20 mouse cellular contexts compared by ENCODE assay signal in the genomic region with DNA sequence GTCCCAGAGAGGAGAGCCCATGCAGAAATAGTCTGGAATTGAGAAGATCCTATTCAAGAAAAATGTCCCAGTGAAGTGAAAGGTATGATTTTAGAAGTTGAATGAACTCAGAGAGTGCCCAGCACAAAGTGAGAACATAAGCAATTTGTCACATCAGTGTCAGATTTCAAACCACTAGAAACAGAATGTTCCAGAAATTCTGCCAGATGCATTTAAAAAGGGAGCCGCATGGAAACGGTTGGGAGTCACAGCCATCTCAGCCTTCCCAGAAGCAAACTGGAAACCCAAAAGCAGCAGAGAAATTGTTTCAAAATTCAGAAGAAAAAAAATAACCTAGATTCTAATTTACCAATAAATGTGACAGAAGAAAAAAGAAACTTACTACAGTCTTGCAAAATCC.
DNase-seq lines count a peak whose midpoint lies in the region; ATAC-seq and TF ChIP-seq lines count a peak whose summit lies in the region.
"Had no signal": no experiment of that assay in that cellular context is flagged by ENCODE, and none has a peak within 500 bp of the region (broad histone marks: within the 10 kb centered on the region; RNA-seq: fewer than 3 reads in every experiment).

No protein-coding gene starts in this region.

- H3K4me1 ChIP-seq in heart, postnatal 0 days (ENCODE audit: control insufficient read depth, insufficient read depth), result no peaks in the 10 kb centered on the region
- no peaks in the 10 kb centered on the region for H3K4me1 ChIP-seq in heart, embryonic 10.5 days
- H3K4me1 ChIP-seq in embryonic facial prominence, embryonic 15.5 days, result no peaks in the 10 kb centered on the region

- WGBS in heart, postnatal 0 days, result 59% methylated on average over 2 of the region's 2 CpGs
- 83% methylated on average over 2 of the region's 2 CpGs for WGBS in heart, embryonic 10.5 days
- WGBS in embryonic facial prominence, embryonic 15.5 days, result 26% methylated on average over 2 of the region's 2 CpGs

- no peaks in the 10 kb centered on the region for H3K36me3 ChIP-seq in heart, postnatal 0 days (replicated peaks; ENCODE audit: control insufficient read depth, insufficient read depth, low read length)
- no peaks in the 10 kb centered on the region for H3K36me3 ChIP-seq in heart, embryonic 10.5 days
- no peaks in the 10 kb centered on the region for H3K36me3 ChIP-seq in embryonic facial prominence, embryonic 15.5 days
- H3K36me3 ChIP-seq: forebrain, embryonic 12.5 days; hindbrain, embryonic 12.5 days had no signal

- no peak for TF ChIP-seq EP300 in heart, postnatal 0 days (IDR thresholded peaks at IDR 0.05; ENCODE audit: low read depth)

- ATAC-seq in frontal cortex, adult (ENCODE audit: low TSS enrichment), result peak; percentile 48
- ATAC-seq in heart, postnatal 0 days (ENCODE audit: insufficient read depth, low read depth), result no peak
- ATAC-seq in embryonic facial prominence, embryonic 15.5 days (ENCODE audit: insufficient number of reproducible peaks, low FRiP score, low TSS enrichment, low read depth), result no peak
- ATAC-seq in erythroblast, adult 5-6 weeks (replicated peaks; ENCODE audit: low FRiP score, poor library complexity, severe bottlenecking), result no peak
- ATAC-seq: inflammation-experienced regulatory T-cells, adult 6 months had no signal

- no peak for DNase-seq in frontal cortex, postnatal 10 days (ENCODE audit: low spot score in 2 of 2)
- peak; percentile 16 for DNase-seq in heart, postnatal 0 days (ENCODE audit: low spot score)
- DNase-seq in heart, embryonic 10.5 days (ENCODE audit: low spot score), result no peak
- peak; percentile 28 for DNase-seq in 3T3-L1 (ENCODE audit: low read depth, low spot score)
- no peak for DNase-seq in cerebellum, adult 11 months
- DNase-seq: cerebellum, adult 9-11 months; heart, postnatal 10 days; kidney, adult 2 months; kidney, postnatal 10 days; retina, postnatal 1 day had no signal

- H3K27me3 ChIP-seq in heart, postnatal 0 days (ENCODE audit: control insufficient read depth, insufficient read depth, low read length), result no peaks in the 10 kb centered on the region
- no peaks in the 10 kb centered on the region for H3K27me3 ChIP-seq in heart, embryonic 10.5 days (ENCODE audit: insufficient read depth, poor library complexity, severe bottlenecking)
- no peaks in the 10 kb centered on the region for H3K27me3 ChIP-seq in embryonic facial prominence, embryonic 15.5 days
- H3K27me3 ChIP-seq: CH12.LX; forebrain, embryonic 12.5 days; hindbrain, embryonic 12.5 days had no signal

- H3K9ac ChIP-seq in heart, postnatal 0 days (replicated peaks; ENCODE audit: low read depth, low read length), result no peak overlapping the region
- H3K9ac ChIP-seq in embryonic facial prominence, embryonic 15.5 days, result no peak overlapping the region
- H3K9ac ChIP-seq: forebrain, embryonic 12.5 days; hindbrain, embryonic 12.5 days had no signal

- no peak overlapping the region for H3K4me3 ChIP-seq in heart, postnatal 0 days (ENCODE audit: low read depth, low read length)
- no peak overlapping the region for H3K4me3 ChIP-seq in heart, embryonic 10.5 days
- no peak overlapping the region for H3K4me3 ChIP-seq in embryonic facial prominence, embryonic 15.5 days (replicated peaks)
- H3K4me3 ChIP-seq: forebrain, embryonic 12.5 days; hindbrain, embryonic 12.5 days had no signal

- no peaks in the 10 kb centered on the region for H3K9me3 ChIP-seq in heart, postnatal 0 days (replicated peaks; ENCODE audit: control insufficient read depth, low read length)
- H3K9me3 ChIP-seq in heart, embryonic 10.5 days, result no peaks in the 10 kb centered on the region
- H3K9me3 ChIP-seq in embryonic facial prominence, embryonic 15.5 days (replicated peaks), result no peaks in the 10 kb centered on the region
- H3K9me3 ChIP-seq: forebrain, embryonic 12.5 days; hindbrain, embryonic 12.5 days had no signal

- H3K4me2 ChIP-seq in heart, postnatal 0 days (ENCODE audit: low read depth, low read length), result no peak overlapping the region
- no peak overlapping the region for H3K4me2 ChIP-seq in embryonic facial prominence, embryonic 15.5 days (replicated peaks)
- H3K4me2 ChIP-seq: forebrain, embryonic 12.5 days; hindbrain, embryonic 12.5 days; midbrain, embryonic 11.5 days had no signal

- H3K27ac ChIP-seq in heart, postnatal 0 days (ENCODE audit: low read depth), result no peak overlapping the region
- no peak overlapping the region for H3K27ac ChIP-seq in heart, embryonic 10.5 days
- H3K27ac ChIP-seq in embryonic facial prominence, embryonic 15.5 days (replicated peaks), result 0 out of 2 replicates have a peak overlapping the region, but pooled peaks have one; percentile 11
- H3K27ac ChIP-seq: forebrain, embryonic 12.5 days; hindbrain, embryonic 12.5 days; macrophage; stomach, postnatal 0 days had no signal

- no peak for TF ChIP-seq CTCF in heart, postnatal 0 days (IDR thresholded peaks at IDR 0.05; ENCODE audit: low read depth)

Comparison
In these comparisons a context has a peak if more than half of its experiments do, and no peak if none do; other contexts are left out.
1. DNase-seq: peak in heart, postnatal 0 days (single experiment) and 3T3-L1 (single experiment); none in frontal cortex, postnatal 10 days (0 of 2), heart, embryonic 10.5 days (single experiment) and cerebellum, adult 11 months (single experiment).